Mouse (Mus musculus) brain, embryonic 14.5 days (tissue): Measurements from ENCODE around the gene Ang2. TPM values are rescaled to one million over a fixed set of nuclear protein-coding genes. Genes with fewer than 3 reads are reported as not detected.
"Not testable (repeated sequence)": the region's sequence is repeated elsewhere in the genome, so short reads cannot be mapped to it uniquely, and the experiment has no call there.

Experiments used
- DNase-seq: peaks from one replicate; pipeline ENCODE4 v3.0.0-alpha.2; 2011; ENCODE audit warnings: low read depth
- CTCF ChIP-seq: fragments of 200-500 bp; IDR thresholded peaks from 2 replicates; pipeline ENCODE4 v1.5.1; 2012; ENCODE audit warnings: inconsistent platforms, mild to moderate bottlenecking, moderate library complexity, borderline replicate concordance; ENCODE audit not compliant: insufficient read depth, insufficient read length; ENCODE audit errors: extremely low read depth
- POLR2A ChIP-seq: fragments of 200-500 bp; IDR thresholded peaks from 2 replicates; pipeline ENCODE4 v1.6.1; 2012; ENCODE audit warnings: mild to moderate bottlenecking, inconsistent platforms, borderline replicate concordance; ENCODE audit not compliant: poor library complexity, insufficient read depth, insufficient read length, severe bottlenecking; ENCODE audit errors: extremely low read depth
- polyA plus RNA-seq: library from polyadenylated mRNA; depleted of rRNA; stranded (reverse); fragments of >200 nt; gene quantifications from 2 replicates; pipeline ENCODE4 v1.2.3, GENCODE M21; 2012

The Ang2 gene
- polyA plus RNA-seq, 1 experiment, result not detected

- TF ChIP-seq CTCF, result peak; percentile 68; the same call in 1 of the 2 replicates
- DNase-seq, result peak; percentile 28
Measured at GRCm38 (mm10) chr14:51172095-51172865, 26.7 kb downstream of the Ang2 start.

GRCm38 (mm10) chr14:51166068-51166467, 32.9 kb downstream of the Ang2 start:
- TF ChIP-seq CTCF, result no peak
- TF ChIP-seq POLR2A, result no peak
- DNase-seq, result no peak

GRCm38 (mm10) chr14:51165435-51165834, 33.5 kb downstream of the Ang2 start:
- TF ChIP-seq CTCF (no peak), POLR2A (no peak)
- DNase-seq, result no peak

- DNase-seq, result not testable (repeated sequence)
Measured at GRCm38 (mm10) chr14:51163323-51163722, 35.6 kb downstream of the Ang2 start.

GRCm38 (mm10) chr14:51161976-51162375, 37.0 kb downstream of the Ang2 start, which contains the start of gene Rnase2b:
Gene Rnase2b (plus strand): TSS chr14:51162260.
- DNase-seq, result not testable (repeated sequence)

- DNase-seq, result no peak
- TF ChIP-seq CTCF (no peak), POLR2A (no peak)
Measured at GRCm38 (mm10) chr14:51157072-51157471, 41.9 kb downstream of the Ang2 start.

- no peak for DNase-seq
- no peak for TF ChIP-seq POLR2A
- TF ChIP-seq CTCF, result no peak
Measured at GRCm38 (mm10) chr14:51156736-51157068, 42.2 kb downstream of the Ang2 start.

- DNase-seq, result no peak
- TF ChIP-seq CTCF (no peak), POLR2A (no peak)
Measured at GRCm38 (mm10) chr14:51156056-51156735, 42.8 kb downstream of the Ang2 start.

- TF ChIP-seq CTCF, result no peak
- TF ChIP-seq POLR2A, result no peak
- DNase-seq, result no peak
Measured at GRCm38 (mm10) chr14:51152249-51152870, 46.6 kb downstream of the Ang2 start.

- no peak for DNase-seq
- TF ChIP-seq CTCF (no peak), POLR2A (no peak)
Measured at GRCm38 (mm10) chr14:51150206-51150831, 48.6 kb downstream of the Ang2 start.

- DNase-seq, result no peak
- TF ChIP-seq POLR2A (no peak), CTCF (no peak)
Measured at GRCm38 (mm10) chr14:51149164-51149563, 49.8 kb downstream of the Ang2 start.

- no peak for TF ChIP-seq POLR2A
- TF ChIP-seq CTCF, result no peak
- DNase-seq, result no peak
Measured at GRCm38 (mm10) chr14:51148006-51148405, 50.9 kb downstream of the Ang2 start.

- TF ChIP-seq POLR2A (no peak), CTCF (no peak)
- DNase-seq, result peak; percentile 41
Measured at GRCm38 (mm10) chr14:51146685-51147084, 52.3 kb downstream of the Ang2 start, which contains the start of gene Rnase1. Gene Rnase1 (minus strand): TSS chr14:51146785.
